Mouse (Mus musculus) right cerebral cortex, postnatal 10 days (tissue): Measurements from ENCODE around the gene Stub1.

ENCODE experiments used
- DNase-seq, 2 experiments: peaks; one replicate each; pipeline ENCODE4 v3.0.0; 2021; ENCODE audit warnings: low spot score in 2 of 2

Stub1 gene

GRCm38 (mm10) chr17:25837076-25837410 is 3.8 kb upstream of the Stub1 start, which contains the start of gene Rhbdl1:
TSS of gene Rhbdl1 (minus strand) at chr17:25837295.
- DNase-seq, result peak; percentile 94

- DNase-seq, result peak in 1 of 2 experiments; percentile 63
Observed at GRCm38 (mm10) chr17:25836397-25837075, 3.3 kb upstream of the Stub1 start.

GRCm38 (mm10) chr17:25835816-25836215 is 2.6 kb upstream of the Stub1 start:
- DNase-seq, result peak in 1 of 2 experiments; percentile 65

GRCm38 (mm10) chr17:25835301-25835700 is 2.1 kb upstream of the Stub1 start:
- DNase-seq, result peak in 1 of 2 experiments; percentile 53

- peak in 1 of 2 experiments; percentile 61 for DNase-seq
Observed at GRCm38 (mm10) chr17:25834595-25835222, 1.5 kb upstream of the Stub1 start.

DNA sequence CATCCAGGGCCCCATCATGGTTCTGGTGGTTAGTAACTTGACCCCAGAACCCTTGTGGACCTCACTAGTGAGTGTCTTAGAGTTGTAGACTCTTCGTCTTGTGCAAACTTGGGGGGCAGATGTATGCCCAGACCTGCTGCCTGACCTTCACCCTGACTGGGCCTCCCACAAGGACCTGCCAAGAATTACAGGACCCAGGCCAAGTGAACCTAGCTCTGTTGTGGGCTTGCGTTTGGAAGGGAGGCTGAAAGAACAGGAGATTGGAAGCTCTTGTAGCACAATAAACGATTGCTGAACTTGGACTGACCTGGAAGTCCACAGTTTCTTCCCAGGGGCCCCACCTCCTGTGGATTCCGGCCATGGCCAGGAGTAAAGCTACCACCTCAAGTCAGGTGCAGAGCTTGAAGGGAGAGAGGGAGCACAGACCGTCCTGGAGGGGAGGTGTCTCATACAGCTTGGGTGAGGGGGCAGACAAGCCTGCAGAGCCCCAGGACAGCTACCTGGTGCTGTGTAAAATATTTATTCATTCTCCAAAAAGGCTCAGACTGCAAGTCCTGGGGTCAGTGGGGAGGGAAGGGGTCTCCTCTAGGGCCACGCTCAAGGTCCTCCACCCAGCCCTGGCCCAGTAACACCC is 874 bp upstream of the Stub1 start:
- no peak for DNase-seq

GRCm38 (mm10) chr17:25832436-25833290 is 541 bp downstream of the Stub1 start:
- peak; percentile 99 for DNase-seq

GRCm38 (mm10) chr17:25831451-25832281 is 1.5 kb downstream of the Stub1 start:
- DNase-seq, result peak in 1 of 2 experiments; percentile 72

- peak in 1 of 2 experiments; percentile 61 for DNase-seq
Observed at GRCm38 (mm10) chr17:25830806-25831431, 2.3 kb downstream of the Stub1 start.

DNA sequence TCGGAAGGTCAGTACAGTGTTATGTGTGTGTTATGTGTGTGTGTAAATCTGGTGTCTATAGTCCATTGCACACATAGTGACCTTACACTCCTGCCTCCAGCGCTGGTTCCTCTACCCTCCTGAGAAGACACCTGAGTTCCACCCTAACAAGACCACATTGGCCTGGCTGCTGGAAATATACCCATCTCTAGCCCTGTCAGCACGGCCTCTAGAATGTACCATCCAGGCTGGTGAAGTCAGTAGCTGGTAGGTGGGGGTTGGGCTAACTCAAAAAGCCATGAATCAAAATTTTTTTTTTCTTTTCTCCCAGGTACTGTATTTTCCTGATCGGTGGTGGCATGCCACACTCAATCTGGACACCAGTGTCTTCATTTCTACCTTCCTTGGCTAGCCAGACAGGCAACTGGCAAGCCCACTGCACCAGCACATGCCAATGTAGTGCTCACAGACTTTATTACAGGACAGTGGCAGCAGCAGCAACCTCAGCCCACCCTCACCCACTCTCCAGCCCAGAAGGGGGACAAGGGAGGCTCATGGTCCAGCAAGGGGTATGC is 2.9 kb downstream of the Stub1 start:
- DNase-seq, result no peak

DNA sequence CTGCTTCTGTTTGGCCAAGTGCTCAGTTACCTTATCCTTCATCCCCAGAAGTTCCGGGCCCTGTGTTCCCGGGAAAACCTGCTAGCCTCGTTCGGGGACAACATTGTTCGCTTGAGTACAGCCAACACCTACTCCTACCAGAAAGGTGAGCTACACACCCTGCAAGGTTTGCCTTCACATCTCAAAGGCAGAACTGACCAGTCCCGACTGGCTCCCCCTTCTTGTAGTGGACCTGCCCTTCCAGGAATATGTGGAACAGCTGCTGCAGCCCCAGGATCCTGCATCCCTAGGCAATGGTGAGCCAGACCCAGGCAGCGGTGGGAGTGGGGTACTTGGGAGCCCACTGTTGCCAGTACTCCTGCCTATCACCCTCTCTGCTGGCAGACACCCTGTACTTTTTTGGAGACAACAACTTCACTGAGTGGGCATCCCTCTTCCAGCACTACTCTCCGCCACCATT is 3.6 kb downstream of the Stub1 start:
- peak in 1 of 2 experiments; percentile 32 for DNase-seq

GRCm38 (mm10) chr17:25828712-25829557 is 4.3 kb downstream of the Stub1 start, which contains the start of gene Jmjd8:
TSS of gene Jmjd8 (plus strand) at chr17:25828867.
- peak; percentile 90 to 93 for DNase-seq

GRCm38 (mm10) chr17:25828223-25828594 is 5.0 kb downstream of the Stub1 start:
- DNase-seq, result peak in 1 of 2 experiments; percentile 40

GRCm38 (mm10) chr17:25827546-25828222 is 5.5 kb downstream of the Stub1 start:
- no peak for DNase-seq

- peak in 1 of 2 experiments; percentile 23 for DNase-seq
Observed at GRCm38 (mm10) chr17:25827011-25827410, 6.2 kb downstream of the Stub1 start.

GRCm38 (mm10) chr17:25825984-25826570 is 7.1 kb downstream of the Stub1 start:
- peak in 1 of 2 experiments; percentile 27 for DNase-seq

- DNase-seq, result no peak
Observed at GRCm38 (mm10) chr17:25825311-25825710, 7.9 kb downstream of the Stub1 start.
